Mouse (Mus musculus) stomach, postnatal 0 days (tissue): ENCODE measurements at regions not wholly inside any gene's neighbourhood (a gene's known extent, or its start where the extent isn't known, plus 50 kb on each side); places are given as distances from the start of the nearest gene placed in this dataset.
"Not testable (repeated sequence)": the region's sequence is repeated elsewhere in the genome, so short reads cannot be mapped to it uniquely, and the experiment has no call there.

Experiments
- ATAC-seq: fragments of 200-750 bp; cut with Nextera tagmentation; 2 replicates; pipeline ENCODE4 v1.8.0; 2017; ENCODE audit not compliant: low FRiP score, low TSS enrichment
- DNase-seq: peaks from one replicate; pipeline ENCODE4 v3.0.0-alpha.2; 2016; ENCODE audit warnings: low spot score
- H3K27ac ChIP-seq: fragments of 300-500 bp; sonication (generic); replicated peaks from 2 replicates; pipeline ENCODE4 v1.5.1; 2014; ENCODE audit warnings: mild to moderate bottlenecking, control low read depth
- H3K27me3 ChIP-seq: fragments of 300-500 bp; sonication (generic); 2 replicates; pipeline ENCODE4 v1.6.1; 2014; ENCODE audit warnings: low read length; ENCODE audit not compliant: control insufficient read depth, insufficient read depth
- H3K36me3 ChIP-seq: fragments of 300-500 bp; sonication (generic); 2 replicates; pipeline ENCODE4 v1.6.1; 2014; ENCODE audit warnings: low read length, mixed read lengths; ENCODE audit not compliant: control insufficient read depth, insufficient read depth
- H3K4me1 ChIP-seq: fragments of 300-500 bp; sonication (generic); replicated peaks from 2 replicates; pipeline ENCODE4 v1.6.1; 2014; ENCODE audit warnings: antibody characterized with exemption; ENCODE audit not compliant: control insufficient read depth, insufficient read depth
- H3K4me2 ChIP-seq: fragments of 300-500 bp; sonication (generic); replicated peaks from 2 replicates; pipeline ENCODE4 v1.6.1; 2014; ENCODE audit warnings: low read depth, mild to moderate bottlenecking, control low read depth, moderate library complexity
- H3K4me3 ChIP-seq: fragments of 300-500 bp; sonication (generic); 2 replicates; pipeline ENCODE4 v1.5.1; 2014; ENCODE audit warnings: low read depth, low read length, control low read depth
- H3K9ac ChIP-seq: fragments of 300-500 bp; sonication (generic); 2 replicates; pipeline ENCODE4 v1.6.1; 2014; ENCODE audit warnings: mild to moderate bottlenecking, low read length, control low read depth, mixed read lengths
- H3K9me3 ChIP-seq: fragments of 300-500 bp; sonication (generic); 2 replicates; pipeline ENCODE4 v1.6.1; 2016; ENCODE audit warnings: low read length; ENCODE audit not compliant: control insufficient read depth
- CTCF ChIP-seq: IDR thresholded peaks from 2 replicates; pipeline ENCODE4 v1.5.1; 2016; ENCODE audit warnings: antibody characterized with exemption, low read depth, mild to moderate bottlenecking, moderate library complexity
- EP300 ChIP-seq: optimal IDR thresholded peaks from 2 replicates; pipeline ENCODE3; 2016; ENCODE audit warnings: antibody characterized with exemption
- WGBS: fragments of 180-500 bp; shearing (Covaris S2); extraction: QIAGEN DNeasy Blood & Tissue Kit; methylation state at CpG from one replicate; pipeline ENCODE4 v1.1.7; 2014; 5-methylcytosine and 5-hydroxymethylcytosine counted together

- H3K36me3 ChIP-seq = no peaks in the 10 kb centered on the region
- no peak overlapping the region for H3K27ac ChIP-seq
- no peaks in the 10 kb centered on the region for H3K9me3 ChIP-seq
- TF ChIP-seq EP300 (no peak), CTCF (peak; percentile 41)
- WGBS = 40% methylated on average over 16 of the region's 16 CpGs
- no peak overlapping the region for H3K4me3 ChIP-seq
- ATAC-seq (peak; percentile 75; the same call in 1 of the 2 replicates), DNase-seq (peak; percentile 27)
- no peak overlapping the region for H3K9ac ChIP-seq
- H3K4me2 ChIP-seq = no peak overlapping the region
- no peaks in the 10 kb centered on the region for H3K27me3 ChIP-seq
- no peaks in the 10 kb centered on the region for H3K4me1 ChIP-seq
Measured at GRCm38 (mm10) chr2:168402782-168403513, 121.4 kb upstream of the Kcng1 start.

GRCm38 (mm10) chr2:168399088-168399709 is 117.7 kb upstream of the Kcng1 start:
- Histone ChIP-seq H3K4me1 (no peaks in the 10 kb centered on the region), H3K9ac (no peak overlapping the region), H3K27ac (no peak overlapping the region), H3K27me3 (no peaks in the 10 kb centered on the region), H3K4me2 (no peak overlapping the region), H3K4me3 (no peak overlapping the region), H3K36me3 (no peaks in the 10 kb centered on the region), H3K9me3 (no peaks in the 10 kb centered on the region)
- 79% methylated on average over 14 of the region's 14 CpGs for WGBS
- ATAC-seq (no peak), DNase-seq (no peak)
- TF ChIP-seq EP300 (no peak), CTCF (no peak)

GRCm38 (mm10) chr2:168396316-168396715 is 114.8 kb upstream of the Kcng1 start:
- DNase-seq = no peak
- WGBS = 61% methylated on average over 3 of the region's 3 CpGs

GRCm38 (mm10) chr2:168393341-168393740 is 111.8 kb upstream of the Kcng1 start:
- ATAC-seq = no peak
- H3K36me3 ChIP-seq = no peaks in the 10 kb centered on the region
- WGBS = 90% methylated on average over 18 of the region's 18 CpGs

More at GRCm38 (mm10) chr2:168396316-168396715, 114.8 kb upstream of the Kcng1 start:
- no peak for ATAC-seq
- no peaks in the 10 kb centered on the region for H3K4me1 ChIP-seq
- no peaks in the 10 kb centered on the region for H3K36me3 ChIP-seq
- no peak overlapping the region for H3K27ac ChIP-seq
- H3K9ac ChIP-seq = no peak overlapping the region
- no peak overlapping the region for H3K4me2 ChIP-seq
- H3K9me3 ChIP-seq = no peaks in the 10 kb centered on the region
- no peaks in the 10 kb centered on the region for H3K27me3 ChIP-seq
- H3K4me3 ChIP-seq = no peak overlapping the region
- no peak for TF ChIP-seq EP300
- TF ChIP-seq CTCF = no peak

GRCm38 (mm10) chr2:168392171-168392570 is 110.6 kb upstream of the Kcng1 start:
- not testable (repeated sequence) for H3K9ac ChIP-seq, H3K4me3 ChIP-seq, H3K4me1 ChIP-seq, DNase-seq, H3K27me3 ChIP-seq, H3K27ac ChIP-seq, H3K36me3 ChIP-seq, H3K9me3 ChIP-seq, H3K4me2 ChIP-seq, ATAC-seq
- 84% methylated on average over 3 of the region's 3 CpGs for WGBS

More at GRCm38 (mm10) chr2:168393341-168393740, 111.8 kb upstream of the Kcng1 start:
- Histone ChIP-seq H3K9me3 (no peaks in the 10 kb centered on the region), H3K4me2 (no peak overlapping the region), H3K9ac (no peak overlapping the region), H3K27ac (no peak overlapping the region), H3K4me1 (no peaks in the 10 kb centered on the region), H3K4me3 (no peak overlapping the region), H3K27me3 (no peaks in the 10 kb centered on the region)
- DNase-seq = no peak
- TF ChIP-seq CTCF (no peak), EP300 (no peak)

GRCm38 (mm10) chr2:168380606-168381005 is 99.1 kb upstream of the Kcng1 start:
- Histone ChIP-seq H3K4me3 (no peak overlapping the region), H3K4me2 (no peak overlapping the region), H3K4me1 (no peaks in the 10 kb centered on the region), H3K27ac (no peak overlapping the region), H3K27me3 (no peaks in the 10 kb centered on the region), H3K36me3 (no peaks in the 10 kb centered on the region), H3K9ac (no peak overlapping the region), H3K9me3 (no peaks in the 10 kb centered on the region)
- TF ChIP-seq EP300 (no peak), CTCF (no peak)
- WGBS = 48% methylated on average over 5 of the region's 5 CpGs
- DNase-seq (no peak), ATAC-seq (no peak)
